Mouse (Mus musculus) c-Kit-positive CD71-positive TER-119-negative erythroid progenitor cells, embryonic 14.5 days (primary cell): ENCODE measurements around the gene Grap.
A peak's percentile ranks its signal among the peaks of the same experiment; 100 is the strongest.
"Not testable (repeated sequence)": the region's sequence is repeated elsewhere in the genome, so short reads cannot be mapped to it uniquely, and the experiment has no call there.

ENCODE experiments used
- DNase-seq: peaks from one replicate; pipeline ENCODE4 v3.0.0-alpha.2; 2013; ENCODE audit warnings: low read depth

The Grap gene

GRCm38 (mm10) chr11:61652686-61653447 is at the start of gene Grap:
TSS of gene Grap (plus strand) at chr11:61653265.
- no peak for DNase-seq

- no peak for DNase-seq
These were observed 45.0 kb upstream of the Grap start for GRCm38 (mm10) chr11:61608072-61608471.

GRCm38 (mm10) chr11:61611197-61611596 is 41.9 kb upstream of the Grap start:
- DNase-seq: no peak

GRCm38 (mm10) chr11:61612116-61612635 is 40.9 kb upstream of the Grap start:
- DNase-seq: no peak

GRCm38 (mm10) chr11:61614401-61614800 is 38.7 kb upstream of the Grap start:
- DNase-seq: no peak

- DNase-seq: no peak
These were observed 37.2 kb upstream of the Grap start for GRCm38 (mm10) chr11:61615686-61616522.

- no peak for DNase-seq
These were observed 36.4 kb upstream of the Grap start for GRCm38 (mm10) chr11:61616523-61617292.

GRCm38 (mm10) chr11:61617293-61617975 is 35.6 kb upstream of the Grap start:
- no peak for DNase-seq

- no peak for DNase-seq
These were observed 34.9 kb upstream of the Grap start for GRCm38 (mm10) chr11:61618131-61618530.

- DNase-seq: no peak
These were observed 34.5 kb upstream of the Grap start for GRCm38 (mm10) chr11:61618571-61618970.

- DNase-seq: no peak
These were observed 33.7 kb upstream of the Grap start for GRCm38 (mm10) chr11:61619356-61619755.

- DNase-seq: no peak
These were observed 33.2 kb upstream of the Grap start for GRCm38 (mm10) chr11:61619791-61620241.

- DNase-seq: peak; percentile 44
These were observed 32.8 kb upstream of the Grap start for GRCm38 (mm10) chr11:61620254-61620670.

GRCm38 (mm10) chr11:61620762-61621161 is 32.3 kb upstream of the Grap start:
- no peak for DNase-seq

GRCm38 (mm10) chr11:61625136-61625535 is 27.9 kb upstream of the Grap start:
- DNase-seq: no peak

- DNase-seq: peak; percentile 7
These were observed 26.6 kb upstream of the Grap start for GRCm38 (mm10) chr11:61626509-61626908.

GRCm38 (mm10) chr11:61629621-61630020 is 23.4 kb upstream of the Grap start:
- no peak for DNase-seq

GRCm38 (mm10) chr11:61636309-61636708 is 16.8 kb upstream of the Grap start:
- DNase-seq: not testable (repeated sequence)

GRCm38 (mm10) chr11:61637413-61637812 is 15.7 kb upstream of the Grap start:
- DNase-seq: no peak

- DNase-seq: no peak
These were observed 15.2 kb upstream of the Grap start for GRCm38 (mm10) chr11:61637856-61638255.

GRCm38 (mm10) chr11:61638764-61639536 is 14.1 kb upstream of the Grap start:
- DNase-seq: no peak
